Mouse (Mus musculus) midbrain, embryonic 15.5 days (tissue): ENCODE measurements around the gene Rnf181. TPM values are rescaled to one million over a fixed set of nuclear protein-coding genes. Genes with fewer than 3 reads are reported as not detected.

Experiments used
- ATAC-seq: fragments of 200-750 bp; cut with Nextera tagmentation; replicated peaks from 2 replicates; pipeline ENCODE4 v1.8.0; 2017; ENCODE audit warnings: moderate TSS enrichment
- H3K27ac ChIP-seq: fragments of 300-500 bp; sonication (generic); 2 replicates; pipeline ENCODE4 v1.5.1; 2015; ENCODE audit warnings: mild to moderate bottlenecking, inconsistent platforms
- H3K27me3 ChIP-seq: fragments of 300-500 bp; sonication (generic); replicated peaks from 2 replicates; pipeline ENCODE4 v1.6.1; 2015; ENCODE audit warnings: inconsistent platforms
- H3K36me3 ChIP-seq: fragments of 300-500 bp; sonication (generic); replicated peaks from 2 replicates; pipeline ENCODE4 v1.6.1; 2015; ENCODE audit warnings: inconsistent platforms
- H3K4me1 ChIP-seq: fragments of 300-500 bp; sonication (generic); 2 replicates; pipeline ENCODE4 v1.6.1; 2015; ENCODE audit warnings: inconsistent platforms
- H3K4me2 ChIP-seq: fragments of 300-500 bp; sonication (generic); 2 replicates; pipeline ENCODE4 v1.6.1; 2015; ENCODE audit warnings: inconsistent platforms, mild to moderate bottlenecking, moderate library complexity
- H3K4me3 ChIP-seq: fragments of 300-500 bp; sonication (generic); 2 replicates; pipeline ENCODE4 v1.5.1; 2015; ENCODE audit warnings: mild to moderate bottlenecking, inconsistent platforms
- H3K9ac ChIP-seq: fragments of 300-500 bp; sonication (generic); 2 replicates; pipeline ENCODE4 v1.6.1; 2015; ENCODE audit warnings: mild to moderate bottlenecking, inconsistent platforms
- H3K9me3 ChIP-seq: fragments of 300-500 bp; sonication (generic); 2 replicates; pipeline ENCODE4 v1.6.1; 2016; ENCODE audit warnings: inconsistent platforms
- WGBS: fragments of 180-500 bp; shearing (Covaris S2); methylation state at CpG from one replicate; pipeline ENCODE4 v1.1.7; 2015; ENCODE audit warnings: mixed read lengths; 5-methylcytosine and 5-hydroxymethylcytosine counted together
- polyA plus RNA-seq: library from polyadenylated mRNA; unstranded; fragments of >200 nt; fragmentation: Nextera tagmentation; extraction: Ambion mirVana; gene quantifications from 2 replicates; pipeline ENCODE4 v1.2.1, GENCODE M21; 2015

The Rnf181 gene
- polyA plus RNA-seq, 1 experiment from 2014 or later: 137 TPM

DNA sequence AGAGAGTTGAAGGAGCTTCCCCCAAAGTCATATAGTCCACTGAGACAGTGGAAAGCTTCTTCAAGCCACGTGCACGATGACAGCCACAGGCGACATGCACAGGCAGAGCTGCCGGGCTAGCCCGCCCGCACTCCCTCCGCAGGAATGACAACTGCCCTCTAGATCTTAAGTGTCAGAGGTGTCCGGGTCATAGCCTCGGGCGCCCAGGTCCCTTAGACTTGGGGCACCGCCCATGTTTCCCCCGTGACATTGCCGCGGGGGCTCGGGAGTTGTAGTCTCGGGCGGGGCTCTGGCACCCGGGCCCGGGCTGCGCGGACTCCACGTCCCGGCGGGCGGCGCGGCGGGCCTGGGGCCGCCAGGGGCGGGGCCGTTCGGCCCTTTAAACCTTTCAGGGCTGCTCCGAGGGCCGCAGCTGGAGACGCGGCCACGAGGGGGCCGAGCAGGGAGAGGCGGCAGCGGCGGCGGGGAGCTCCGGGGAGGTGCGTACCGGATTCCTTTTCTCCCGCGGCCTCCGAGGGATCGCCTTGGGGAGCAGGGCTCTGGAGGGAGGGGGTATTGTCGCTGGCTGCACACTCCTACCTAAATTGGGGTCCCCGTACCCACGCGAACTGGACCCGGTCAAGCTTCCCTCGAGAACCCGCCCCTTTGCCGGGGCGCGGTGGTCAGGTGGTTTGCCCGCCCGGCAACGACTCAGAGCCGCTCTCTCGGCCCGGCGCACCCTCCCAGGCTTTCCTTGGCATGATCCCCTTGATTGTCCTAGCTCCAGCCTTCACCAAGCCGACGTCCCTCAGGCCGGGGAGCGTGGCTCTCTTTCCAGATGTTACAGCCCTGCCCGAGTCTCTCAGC is 11.5 kb downstream of the Rnf181 start, which contains the start of gene Tmem150a:
TSS of gene Tmem150a (plus strand) at position 382 of the 846 bp plus-strand sequence.
- Histone ChIP-seq H3K9ac (peak within 1 kb of the TSS; percentile 76), H3K27me3 (no peaks in the 10 kb centered on the region), H3K4me3 (peak within 1 kb of the TSS; percentile 58), H3K27ac (peak within 1 kb of the TSS; percentile 67), H3K9me3 (no peaks in the 10 kb centered on the region), H3K4me1 (peaks cover 25% of the 10 kb centered on the region), H3K4me2 (peak within 1 kb of the TSS; percentile 84), H3K36me3 (peaks cover 6% of the 10 kb centered on the region; the same call in 1 of the 2 replicates)
- peak; percentile 88 for ATAC-seq
- under 1% methylated on average over 68 of the region's 71 CpGs for WGBS

DNA sequence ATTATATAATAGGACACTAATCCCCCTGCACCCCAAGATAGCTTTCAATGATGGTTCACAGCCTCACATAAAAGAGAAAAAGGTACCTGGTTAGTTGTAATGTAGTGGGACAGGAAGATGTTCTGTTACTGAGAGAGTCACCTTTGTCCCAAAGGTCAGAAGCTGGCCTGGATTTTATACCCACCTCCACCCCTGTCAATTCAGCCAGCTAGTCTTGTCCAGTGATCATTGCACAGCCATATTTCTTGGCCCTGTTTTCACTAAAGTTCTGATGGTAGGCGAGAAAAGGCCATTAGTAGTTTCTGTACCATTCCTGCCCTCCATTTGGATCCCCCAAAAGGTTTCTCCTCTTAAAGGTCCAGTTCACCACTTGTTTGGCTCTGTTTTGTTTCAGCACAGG is 12.7 kb downstream of the Rnf181 start:
- no peaks in the 10 kb centered on the region for H3K27me3 ChIP-seq
- H3K9ac ChIP-seq: no peak overlapping the region
- peaks cover 7% of the 10 kb centered on the region; the same call in 1 of the 2 replicates for H3K36me3 ChIP-seq
- ATAC-seq: no peak
- H3K27ac ChIP-seq: no peak overlapping the region
- WGBS: 88% methylated on average over 1 of the region's 1 CpGs
- H3K4me2 ChIP-seq: peak overlapping the region; percentile 84; the same call in 1 of the 2 replicates
- no peaks in the 10 kb centered on the region for H3K9me3 ChIP-seq
- H3K4me3 ChIP-seq: no peak overlapping the region
- peaks cover 26% of the 10 kb centered on the region for H3K4me1 ChIP-seq

DNA sequence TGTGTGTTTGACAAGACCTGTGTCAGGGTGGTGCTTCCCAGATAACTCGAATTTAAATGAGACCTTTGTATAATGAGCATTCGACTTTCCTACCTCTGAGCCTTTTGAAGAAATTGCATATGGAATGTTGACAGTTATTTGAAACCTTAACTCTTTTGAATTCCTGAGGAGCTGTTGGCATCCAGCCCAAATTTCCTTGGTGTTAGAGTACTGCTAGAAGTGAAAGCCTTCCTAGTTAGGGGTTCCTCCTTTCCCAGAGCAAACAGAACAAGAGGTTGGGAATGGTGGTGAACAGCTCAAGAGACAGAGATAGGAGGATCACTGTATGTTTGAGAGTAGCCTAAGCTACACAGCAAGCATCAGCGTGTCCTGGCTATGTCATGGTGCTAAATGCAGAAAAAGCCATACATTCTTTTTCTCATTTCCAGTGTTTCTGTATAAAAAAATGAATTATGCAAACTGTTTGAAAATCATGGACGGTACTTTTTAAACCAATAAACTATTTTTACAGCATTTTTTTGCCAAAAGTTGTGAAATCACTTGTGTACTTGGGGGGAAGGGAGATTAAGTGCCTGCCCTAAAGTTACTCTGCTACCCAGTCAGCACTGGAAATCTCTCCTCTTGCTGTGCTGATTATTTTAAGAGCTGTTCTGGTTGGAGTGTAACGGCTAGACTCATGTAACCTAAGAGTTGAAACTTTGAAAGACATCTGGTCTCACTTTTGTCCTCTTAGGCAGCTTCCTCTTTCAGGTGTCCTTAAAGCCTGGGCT is 13.9 kb downstream of the Rnf181 start:
- 81% methylated on average over 5 of the region's 5 CpGs for WGBS
- Histone ChIP-seq H3K27me3 (no peaks in the 10 kb centered on the region), H3K9ac (no peak overlapping the region), H3K4me1 (peaks cover 38% of the 10 kb centered on the region), H3K36me3 (peaks cover 7% of the 10 kb centered on the region; the same call in 1 of the 2 replicates), H3K4me2 (no peak overlapping the region), H3K9me3 (no peaks in the 10 kb centered on the region), H3K27ac (no peak overlapping the region), H3K4me3 (no peak overlapping the region)
- ATAC-seq: no peak

DNA sequence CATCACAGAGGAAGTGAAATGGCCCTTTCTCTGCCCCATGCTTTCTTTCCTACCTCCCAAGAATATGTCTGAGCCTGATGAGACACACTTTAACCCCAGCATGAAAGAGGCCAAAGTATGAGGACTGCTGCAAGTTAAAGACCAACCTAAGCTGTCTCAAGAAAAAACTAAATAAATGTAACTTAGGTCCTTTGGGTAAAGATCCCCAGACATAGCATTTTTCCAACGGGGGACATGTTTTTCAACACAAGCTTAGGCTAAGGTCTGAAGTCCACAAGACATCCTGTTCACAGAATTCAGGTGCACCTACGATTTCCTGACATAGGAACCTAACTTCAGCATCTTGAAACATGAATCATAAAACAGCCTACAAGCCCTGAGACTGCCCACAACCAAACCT is 16.5 kb downstream of the Rnf181 start:
- Histone ChIP-seq H3K9ac (no peak overlapping the region), H3K27ac (no peak overlapping the region), H3K36me3 (peaks cover 7% of the 10 kb centered on the region; the same call in 1 of the 2 replicates), H3K9me3 (no peaks in the 10 kb centered on the region), H3K4me1 (peaks cover 40% of the 10 kb centered on the region), H3K27me3 (no peaks in the 10 kb centered on the region), H3K4me2 (no peak overlapping the region), H3K4me3 (no peak overlapping the region)
- 95% methylated on average over 2 of the region's 2 CpGs for WGBS
- no peak for ATAC-seq

DNA sequence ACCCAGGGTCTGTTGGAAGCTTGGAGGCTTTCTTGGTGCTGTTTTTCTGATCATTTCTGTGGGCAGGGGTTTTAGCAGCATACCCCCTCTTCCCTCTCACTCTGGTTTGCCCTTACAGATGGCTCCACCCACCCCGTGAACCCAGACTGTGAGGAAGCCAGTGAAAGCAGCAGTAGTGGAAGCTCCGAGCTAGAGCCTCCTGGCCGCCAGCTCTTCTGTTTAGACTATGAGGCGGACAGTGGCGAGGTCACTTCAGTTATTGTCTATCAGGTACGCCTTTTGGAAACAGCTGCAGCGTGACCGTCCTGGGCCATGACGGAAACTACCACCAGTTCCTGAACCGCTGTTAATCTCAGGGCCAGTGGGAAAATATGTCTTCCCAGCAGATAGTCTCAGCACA is 18.3 kb downstream of the Rnf181 start:
- Histone ChIP-seq H3K9me3 (no peaks in the 10 kb centered on the region), H3K4me2 (peak overlapping the region; percentile 77; the same call in 1 of the 2 replicates), H3K27ac (no peak overlapping the region), H3K27me3 (no peaks in the 10 kb centered on the region), H3K4me3 (peak overlapping the region; percentile 93; the same call in 1 of the 2 replicates), H3K4me1 (peaks cover 42% of the 10 kb centered on the region), H3K36me3 (peaks cover 7% of the 10 kb centered on the region; the same call in 1 of the 2 replicates), H3K9ac (peak overlapping the region; percentile 94; the same call in 1 of the 2 replicates)
- no peak for ATAC-seq
- whole genome bisulfite sequencing: 81% methylated on average over 10 of the region's 10 CpGs

DNA sequence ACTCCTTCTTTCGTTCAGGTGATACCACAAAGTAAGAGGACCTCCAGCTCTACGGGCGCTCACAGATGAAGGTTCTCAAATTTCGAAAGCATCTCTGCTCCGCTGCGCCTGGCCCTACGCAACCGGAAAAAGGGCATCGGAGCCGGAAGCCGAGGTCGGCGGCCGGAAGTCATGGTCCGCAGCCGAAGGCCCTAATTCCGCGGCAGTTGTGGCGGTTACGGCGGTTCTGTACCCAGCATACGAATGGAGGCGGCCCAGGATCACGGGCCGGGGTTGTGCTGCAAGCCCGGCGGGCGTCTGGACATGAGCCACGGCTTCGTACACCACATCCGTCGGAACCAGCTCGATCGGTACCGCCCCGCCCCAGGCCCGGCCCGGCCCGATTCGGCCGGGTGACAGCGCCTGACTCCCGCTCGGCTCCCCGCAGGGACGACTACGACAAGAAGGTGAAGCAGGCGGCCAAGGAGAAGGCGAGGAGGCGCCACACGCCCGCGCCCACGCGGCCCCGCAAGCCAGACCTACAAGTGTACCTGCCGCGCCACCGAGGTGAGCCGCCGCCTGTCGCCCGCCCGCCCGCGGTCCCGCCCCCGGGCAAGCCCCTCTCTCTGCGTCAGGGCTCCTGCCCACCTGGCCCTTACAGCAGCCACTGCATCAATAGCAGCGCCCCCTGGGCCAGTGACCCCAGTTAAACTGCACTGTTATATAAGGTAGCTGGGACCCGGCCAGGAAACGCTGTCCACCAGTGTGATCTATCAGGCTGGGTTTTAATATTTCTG is 19.4 kb downstream of the Rnf181 start, which contains the start of gene 0610030E20Rik:
TSS of gene 0610030E20Rik (plus strand) at position 152 of the 776 bp plus-strand sequence.
- peaks cover 45% of the 10 kb centered on the region for H3K4me1 ChIP-seq
- WGBS: under 1% methylated on average over 72 of the region's 72 CpGs

DNA sequence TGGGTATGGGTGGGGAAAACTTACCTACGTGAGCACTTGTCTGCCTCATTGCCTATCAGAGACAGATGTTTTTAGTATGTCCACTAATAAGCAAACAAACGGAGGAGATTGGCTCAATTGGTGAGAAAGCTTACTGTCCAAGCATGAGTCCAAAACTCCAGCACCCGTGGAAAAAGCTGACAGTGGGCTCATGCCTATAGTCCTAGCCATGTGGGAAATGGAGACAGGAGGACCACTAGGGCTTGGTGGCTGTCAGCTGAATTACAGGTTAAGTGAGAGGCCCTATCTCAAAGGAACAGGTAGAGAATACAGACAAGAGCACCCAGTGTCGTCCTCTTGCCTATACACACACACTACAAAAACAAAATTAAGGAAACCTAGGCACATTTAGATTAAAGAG is 20.5 kb downstream of the Rnf181 start:
- no peak for ATAC-seq
- H3K9ac ChIP-seq: no peak overlapping the region
- no peaks in the 10 kb centered on the region for H3K27me3 ChIP-seq
- H3K9me3 ChIP-seq: no peaks in the 10 kb centered on the region
- H3K4me3 ChIP-seq: no peak overlapping the region
- peaks cover 9% of the 10 kb centered on the region; the same call in 1 of the 2 replicates for H3K36me3 ChIP-seq
- 85% methylated on average over 4 of the region's 4 CpGs for WGBS
- peaks cover 45% of the 10 kb centered on the region for H3K4me1 ChIP-seq
- H3K27ac ChIP-seq: no peak overlapping the region
- H3K4me2 ChIP-seq: peak overlapping the region; percentile 77; the same call in 1 of the 2 replicates

More for the DNA sequence above, 19.4 kb downstream of the Rnf181 start, which contains the start of gene 0610030E20Rik:
- H3K27me3 ChIP-seq: no peaks in the 10 kb centered on the region
- peaks cover 7% of the 10 kb centered on the region; the same call in 1 of the 2 replicates for H3K36me3 ChIP-seq
- H3K27ac ChIP-seq: peak within 1 kb of the TSS; percentile 88
- peak; percentile 59 for ATAC-seq
- no peaks in the 10 kb centered on the region for H3K9me3 ChIP-seq
- H3K4me3 ChIP-seq: peak within 1 kb of the TSS; percentile 93
- peak within 1 kb of the TSS; percentile 77 for H3K4me2 ChIP-seq
- H3K9ac ChIP-seq: peak within 1 kb of the TSS; percentile 94

DNA sequence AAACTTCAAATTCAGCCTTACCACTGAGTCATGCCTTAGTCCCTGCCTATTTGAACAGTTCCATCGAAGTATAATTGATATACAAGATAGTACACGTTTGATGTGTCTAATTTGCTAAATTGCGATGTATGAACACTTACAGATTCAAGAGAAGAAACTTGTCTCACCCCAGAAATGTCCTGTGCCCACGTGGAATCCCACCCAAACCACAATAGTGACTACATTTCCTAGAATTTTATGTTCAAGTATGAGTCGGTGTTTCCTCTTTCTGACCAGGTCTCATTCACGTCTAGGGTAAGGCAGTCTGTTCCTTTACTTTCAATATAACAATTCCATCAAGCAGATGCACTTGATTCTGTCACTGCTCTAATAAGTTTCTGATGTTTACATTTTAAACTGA is 21.1 kb downstream of the Rnf181 start:
- Histone ChIP-seq H3K9ac (no peak overlapping the region), H3K36me3 (peaks cover 11% of the 10 kb centered on the region; the same call in 1 of the 2 replicates), H3K27me3 (no peaks in the 10 kb centered on the region), H3K4me1 (peaks cover 45% of the 10 kb centered on the region), H3K27ac (peak overlapping the region; percentile 63; the same call in 1 of the 2 replicates), H3K4me2 (peak overlapping the region; percentile 76), H3K9me3 (no peaks in the 10 kb centered on the region), H3K4me3 (peak overlapping the region; percentile 60)
- 51% methylated on average over 6 of the region's 6 CpGs for WGBS
- peak; percentile 1; the same call in 1 of the 2 replicates for ATAC-seq

DNA sequence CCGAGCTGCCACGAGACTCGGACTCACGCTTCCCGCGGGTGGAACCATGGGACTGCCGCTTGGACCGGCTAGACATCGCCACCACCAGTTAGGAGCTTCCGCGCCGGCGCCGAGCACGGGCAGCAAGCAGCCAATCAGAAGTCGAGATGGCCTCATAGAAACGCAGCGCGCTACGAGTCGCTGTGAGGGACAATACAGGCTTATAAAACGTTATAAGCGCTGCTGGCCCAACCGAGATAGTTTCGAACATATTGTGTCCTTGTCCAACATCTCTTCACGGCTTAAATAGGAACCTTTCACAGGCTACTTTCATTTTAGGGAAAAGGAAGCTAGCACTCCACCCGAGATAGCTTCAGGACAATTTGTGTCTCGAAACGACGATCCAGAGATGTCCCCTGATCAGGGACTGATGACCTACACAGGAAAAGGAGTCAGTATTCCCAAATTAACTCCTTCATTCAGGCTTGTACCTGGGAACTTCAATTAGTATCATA is 21.6 kb downstream of the Rnf181 start, which contains the start of gene Usp39:
TSS of gene Usp39 (minus strand) at position 111 of the 494 bp plus-strand sequence.
- H3K9me3 ChIP-seq: no peaks in the 10 kb centered on the region
- H3K4me3 ChIP-seq: peak within 1 kb of the TSS; percentile 60
- peak within 1 kb of the TSS; percentile 65 for H3K9ac ChIP-seq
- peaks cover 8% of the 10 kb centered on the region; the same call in 1 of the 2 replicates for H3K36me3 ChIP-seq
- ATAC-seq: peak; percentile 80
- peaks cover 45% of the 10 kb centered on the region for H3K4me1 ChIP-seq
- peak within 1 kb of the TSS; percentile 63 for H3K27ac ChIP-seq
- no peaks in the 10 kb centered on the region for H3K27me3 ChIP-seq
- peak within 1 kb of the TSS; percentile 76 for H3K4me2 ChIP-seq
- WGBS: under 1% methylated on average over 30 of the region's 30 CpGs

DNA sequence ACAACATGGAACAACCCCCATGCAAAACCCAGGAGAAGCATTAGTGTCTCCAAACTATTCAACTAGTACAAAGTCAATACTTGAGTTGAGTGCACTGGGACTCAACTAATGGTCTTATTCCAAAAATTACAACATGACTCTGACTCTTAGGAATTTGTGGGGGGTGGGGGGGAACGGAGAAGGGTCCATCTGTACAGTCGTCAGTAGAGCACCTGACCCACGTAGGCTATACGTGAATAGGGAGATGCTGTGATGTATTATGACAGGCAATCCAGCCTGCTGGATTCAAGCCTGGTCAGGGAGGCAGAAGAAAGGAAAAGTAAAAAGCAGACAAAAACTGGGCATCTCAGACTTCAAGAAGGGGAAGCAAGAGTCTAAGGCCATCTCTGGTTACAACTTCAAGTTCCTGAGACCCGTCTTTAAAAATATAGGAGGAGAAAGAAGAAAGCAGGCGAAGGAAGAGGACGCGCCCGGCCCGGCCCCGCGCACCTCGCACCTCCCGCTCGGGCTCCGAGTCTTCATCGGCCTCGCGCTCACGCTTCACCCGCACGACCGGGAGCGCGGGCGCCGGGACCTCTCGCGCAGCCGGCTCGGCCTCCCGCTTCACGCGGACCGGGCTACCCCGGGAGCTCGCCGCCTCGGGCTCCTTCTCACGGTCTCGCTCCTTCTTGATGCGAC is 22.2 kb downstream of the Rnf181 start:
- H3K4me1 ChIP-seq: peaks cover 45% of the 10 kb centered on the region
- peak overlapping the region; percentile 65 for H3K9ac ChIP-seq
- peak overlapping the region; percentile 63 for H3K27ac ChIP-seq
- H3K4me3 ChIP-seq: peak overlapping the region; percentile 60
- peak; percentile 40 for ATAC-seq
- H3K27me3 ChIP-seq: no peaks in the 10 kb centered on the region
- peak overlapping the region; percentile 76 for H3K4me2 ChIP-seq
- 0 out of 2 replicates have a peak, but pooled peaks cover 4% of the 10 kb centered on the region for H3K36me3 ChIP-seq
- under 1% methylated on average over 41 of the region's 42 CpGs for WGBS
- H3K9me3 ChIP-seq: no peaks in the 10 kb centered on the region
